Mouse (Mus musculus): ENCODE measurements around the gene Vamp5. TPM values are rescaled to one million over a fixed set of nuclear protein-coding genes. Genes with fewer than 3 reads are reported as not detected.

Gene Vamp5
- 18.9 and 19.9 TPM in 2 replicates for polyA plus RNA-seq (2021; fragmentation: Nextera tagmentation)
- long read RNA-seq, experiment 1, partial matches to known transcripts, result 0 of 2 reads
- long read RNA-seq, experiment 1, other reads (novel, unspliced or antisense), result 0 of 2 reads
- long read RNA-seq, experiment 2, transcript Vamp5-202 (3 exons, 623 nt), result major isoform, 8 of 9 reads
- long read RNA-seq, experiment 2, partial matches to known transcripts, result 0 of 9 reads
- long read RNA-seq, experiment 2, other reads (novel, unspliced or antisense), result 1 of 9 reads

DNA sequence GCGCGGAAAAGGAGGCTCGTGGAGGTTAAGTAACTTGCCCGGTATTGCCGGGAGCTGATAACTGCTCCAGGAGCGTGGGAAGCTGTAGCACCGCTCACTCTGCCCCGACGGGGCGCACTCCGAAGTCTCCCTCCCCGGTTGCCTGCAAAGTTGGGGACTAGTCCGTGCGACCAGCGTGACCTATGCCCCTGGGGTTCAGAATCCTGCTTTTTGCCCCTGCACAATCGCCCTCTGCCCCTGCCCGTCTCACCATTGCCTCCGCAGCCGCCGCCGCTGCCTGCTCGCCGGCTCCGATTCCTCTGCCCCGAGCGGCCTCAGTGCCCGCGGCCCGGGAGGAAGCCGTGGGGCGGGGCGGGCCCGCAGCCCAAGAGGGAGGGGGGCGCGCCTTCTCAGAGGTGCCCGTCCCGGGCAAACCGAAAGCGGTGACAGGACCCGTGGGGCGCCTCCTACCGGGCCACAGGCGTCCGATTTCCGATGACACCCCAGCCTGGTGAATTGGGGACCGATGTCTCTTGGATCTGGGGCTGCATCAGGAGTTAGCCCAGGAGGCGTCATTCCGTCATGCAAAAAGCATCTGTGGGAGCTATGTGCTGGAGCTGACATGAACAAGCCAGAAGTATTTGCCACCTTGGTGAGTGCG is at the start of gene Vamp5:
Gene Vamp5 (minus strand): TSS at position 338 of the 640 bp plus-strand sequence.

GRCm38 (mm10) chr6:72414076-72414756 is 33.9 kb upstream of the Vamp5 start, which contains the start of gene Ggcx:
TSS of gene Ggcx (plus strand) at chr6:72414308.

DNA sequence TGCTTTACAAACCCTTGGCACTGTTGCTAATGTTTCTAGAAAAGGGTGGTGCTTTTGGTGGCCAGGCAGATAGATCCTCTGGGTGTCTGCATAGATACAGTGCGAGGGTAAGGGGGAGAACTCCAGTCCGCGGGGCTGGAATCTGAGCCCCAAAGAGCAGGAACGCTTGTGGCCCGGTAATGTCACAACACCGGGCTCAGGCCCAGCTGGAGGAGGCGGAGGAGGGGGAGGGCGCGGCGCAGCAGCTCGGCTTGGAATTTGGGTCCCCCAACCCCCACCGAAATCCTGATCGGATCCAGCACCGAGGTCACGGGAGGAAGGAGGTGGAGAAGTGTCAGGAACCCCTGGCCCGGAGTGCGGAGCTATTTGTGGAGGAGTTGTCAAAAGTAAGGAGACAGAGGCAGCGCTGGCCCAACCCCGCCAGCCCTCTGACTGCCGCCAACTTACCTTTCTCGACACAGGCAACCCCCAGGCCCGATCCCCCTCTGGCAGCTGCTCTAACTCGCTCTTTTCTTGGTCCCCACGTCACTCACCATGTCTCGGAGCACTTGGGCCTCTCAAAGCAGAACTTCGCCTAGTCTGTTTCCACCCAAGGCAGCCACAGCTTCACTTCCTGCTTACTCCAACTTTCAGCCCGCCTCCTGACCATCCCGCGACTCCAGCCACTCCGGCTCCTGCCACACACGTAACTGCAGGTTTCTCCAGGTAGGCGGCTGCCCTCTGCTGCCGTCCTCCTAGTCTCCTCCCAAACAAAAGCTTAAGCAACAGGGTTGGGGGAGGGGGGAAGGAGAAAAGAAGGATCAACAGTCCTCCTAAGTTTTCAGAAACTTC is 9.9 kb upstream of the Vamp5 start, which contains the start of gene Vamp8:
Gene Vamp8 (minus strand): TSS at position 763 of the 831 bp plus-strand sequence.

GRCm38 (mm10) chr6:72366844-72367443 is 13.3 kb downstream of the Vamp5 start, which contains the start of gene Rnf181:
TSS of gene Rnf181 (minus strand) at chr6:72366956.

DNA sequence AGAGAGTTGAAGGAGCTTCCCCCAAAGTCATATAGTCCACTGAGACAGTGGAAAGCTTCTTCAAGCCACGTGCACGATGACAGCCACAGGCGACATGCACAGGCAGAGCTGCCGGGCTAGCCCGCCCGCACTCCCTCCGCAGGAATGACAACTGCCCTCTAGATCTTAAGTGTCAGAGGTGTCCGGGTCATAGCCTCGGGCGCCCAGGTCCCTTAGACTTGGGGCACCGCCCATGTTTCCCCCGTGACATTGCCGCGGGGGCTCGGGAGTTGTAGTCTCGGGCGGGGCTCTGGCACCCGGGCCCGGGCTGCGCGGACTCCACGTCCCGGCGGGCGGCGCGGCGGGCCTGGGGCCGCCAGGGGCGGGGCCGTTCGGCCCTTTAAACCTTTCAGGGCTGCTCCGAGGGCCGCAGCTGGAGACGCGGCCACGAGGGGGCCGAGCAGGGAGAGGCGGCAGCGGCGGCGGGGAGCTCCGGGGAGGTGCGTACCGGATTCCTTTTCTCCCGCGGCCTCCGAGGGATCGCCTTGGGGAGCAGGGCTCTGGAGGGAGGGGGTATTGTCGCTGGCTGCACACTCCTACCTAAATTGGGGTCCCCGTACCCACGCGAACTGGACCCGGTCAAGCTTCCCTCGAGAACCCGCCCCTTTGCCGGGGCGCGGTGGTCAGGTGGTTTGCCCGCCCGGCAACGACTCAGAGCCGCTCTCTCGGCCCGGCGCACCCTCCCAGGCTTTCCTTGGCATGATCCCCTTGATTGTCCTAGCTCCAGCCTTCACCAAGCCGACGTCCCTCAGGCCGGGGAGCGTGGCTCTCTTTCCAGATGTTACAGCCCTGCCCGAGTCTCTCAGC is 25.0 kb downstream of the Vamp5 start, which contains the start of gene Tmem150a:
Gene Tmem150a (plus strand): TSS at position 382 of the 846 bp plus-strand sequence.

DNA sequence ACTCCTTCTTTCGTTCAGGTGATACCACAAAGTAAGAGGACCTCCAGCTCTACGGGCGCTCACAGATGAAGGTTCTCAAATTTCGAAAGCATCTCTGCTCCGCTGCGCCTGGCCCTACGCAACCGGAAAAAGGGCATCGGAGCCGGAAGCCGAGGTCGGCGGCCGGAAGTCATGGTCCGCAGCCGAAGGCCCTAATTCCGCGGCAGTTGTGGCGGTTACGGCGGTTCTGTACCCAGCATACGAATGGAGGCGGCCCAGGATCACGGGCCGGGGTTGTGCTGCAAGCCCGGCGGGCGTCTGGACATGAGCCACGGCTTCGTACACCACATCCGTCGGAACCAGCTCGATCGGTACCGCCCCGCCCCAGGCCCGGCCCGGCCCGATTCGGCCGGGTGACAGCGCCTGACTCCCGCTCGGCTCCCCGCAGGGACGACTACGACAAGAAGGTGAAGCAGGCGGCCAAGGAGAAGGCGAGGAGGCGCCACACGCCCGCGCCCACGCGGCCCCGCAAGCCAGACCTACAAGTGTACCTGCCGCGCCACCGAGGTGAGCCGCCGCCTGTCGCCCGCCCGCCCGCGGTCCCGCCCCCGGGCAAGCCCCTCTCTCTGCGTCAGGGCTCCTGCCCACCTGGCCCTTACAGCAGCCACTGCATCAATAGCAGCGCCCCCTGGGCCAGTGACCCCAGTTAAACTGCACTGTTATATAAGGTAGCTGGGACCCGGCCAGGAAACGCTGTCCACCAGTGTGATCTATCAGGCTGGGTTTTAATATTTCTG is 32.9 kb downstream of the Vamp5 start, which contains the start of gene 0610030E20Rik:
Gene 0610030E20Rik (plus strand): TSS at position 152 of the 776 bp plus-strand sequence.

GRCm38 (mm10) chr6:72345074-72345567 is 35.1 kb downstream of the Vamp5 start, which contains the start of gene Usp39:
TSS of gene Usp39 (minus strand) at chr6:72345184.

Other genes with a start within 250 kb of the Vamp5 start
- gene Atoh8, start 144.9 kb downstream of the Vamp5 start, polyA plus RNA-seq (2021; fragmentation: Nextera tagmentation), result 0.63 and 1.0 TPM in 2 replicates
- gene Sftpb, start 75.9 kb downstream of the Vamp5 start, polyA plus RNA-seq (2021; fragmentation: Nextera tagmentation), result not detected in 2 replicates
- gene Usp39, start 35.3 kb downstream of the Vamp5 start, polyA plus RNA-seq (2021; fragmentation: Nextera tagmentation), result 27.1 and 33.1 TPM in 2 replicates
- gene 0610030E20Rik, start 33.2 kb downstream of the Vamp5 start, polyA plus RNA-seq (2021; fragmentation: Nextera tagmentation), result 9.2 and 11.7 TPM in 2 replicates
- 1.8 and 3.7 TPM in 2 replicates for gene Tmem150a, start 25.0 kb downstream of the Vamp5 start, polyA plus RNA-seq (2021; fragmentation: Nextera tagmentation)
- 123 and 127 TPM in 2 replicates for gene Rnf181, start 13.5 kb downstream of the Vamp5 start, polyA plus RNA-seq (2021; fragmentation: Nextera tagmentation)
- 42.8 and 51.0 TPM in 2 replicates for gene Vamp8, start 10.2 kb upstream of the Vamp5 start, polyA plus RNA-seq (2021; fragmentation: Nextera tagmentation)
- 6.0 and 6.1 TPM in 2 replicates for gene Ggcx, start 33.8 kb upstream of the Vamp5 start, polyA plus RNA-seq (2021; fragmentation: Nextera tagmentation)
- 106 and 136 TPM in 2 replicates for gene Mat2a, start 59.1 kb upstream of the Vamp5 start, polyA plus RNA-seq (2021; fragmentation: Nextera tagmentation)
- gene Sh2d6, start 141.2 kb upstream of the Vamp5 start, polyA plus RNA-seq (2021; fragmentation: Nextera tagmentation), result 0.49 and 0.53 TPM in 2 replicates
- gene Capg, start 163.9 kb upstream of the Vamp5 start, polyA plus RNA-seq (2021; fragmentation: Nextera tagmentation), result 4.4 and 5.6 TPM in 2 replicates
- 16.2 and 17.2 TPM in 2 replicates for gene Elmod3, start 217.9 kb upstream of the Vamp5 start, polyA plus RNA-seq (2021; fragmentation: Nextera tagmentation)
- 13.3 and 14.4 TPM in 2 replicates for gene Retsat, start 218.0 kb upstream of the Vamp5 start, polyA plus RNA-seq (2021; fragmentation: Nextera tagmentation)
- 20.6 and 31.1 TPM in 2 replicates for gene Tgoln1, start 236.5 kb upstream of the Vamp5 start, polyA plus RNA-seq (2021; fragmentation: Nextera tagmentation)